Mouse (Mus musculus): ENCODE measurements around the gene Pde4dip. TPM values are rescaled to one million over a fixed set of nuclear protein-coding genes. Genes with fewer than 3 reads are reported as not detected.

The Pde4dip gene
- total RNA-seq, 2 experiments from 2014 or later = 3,559 to 3,570 TPM

DNA sequence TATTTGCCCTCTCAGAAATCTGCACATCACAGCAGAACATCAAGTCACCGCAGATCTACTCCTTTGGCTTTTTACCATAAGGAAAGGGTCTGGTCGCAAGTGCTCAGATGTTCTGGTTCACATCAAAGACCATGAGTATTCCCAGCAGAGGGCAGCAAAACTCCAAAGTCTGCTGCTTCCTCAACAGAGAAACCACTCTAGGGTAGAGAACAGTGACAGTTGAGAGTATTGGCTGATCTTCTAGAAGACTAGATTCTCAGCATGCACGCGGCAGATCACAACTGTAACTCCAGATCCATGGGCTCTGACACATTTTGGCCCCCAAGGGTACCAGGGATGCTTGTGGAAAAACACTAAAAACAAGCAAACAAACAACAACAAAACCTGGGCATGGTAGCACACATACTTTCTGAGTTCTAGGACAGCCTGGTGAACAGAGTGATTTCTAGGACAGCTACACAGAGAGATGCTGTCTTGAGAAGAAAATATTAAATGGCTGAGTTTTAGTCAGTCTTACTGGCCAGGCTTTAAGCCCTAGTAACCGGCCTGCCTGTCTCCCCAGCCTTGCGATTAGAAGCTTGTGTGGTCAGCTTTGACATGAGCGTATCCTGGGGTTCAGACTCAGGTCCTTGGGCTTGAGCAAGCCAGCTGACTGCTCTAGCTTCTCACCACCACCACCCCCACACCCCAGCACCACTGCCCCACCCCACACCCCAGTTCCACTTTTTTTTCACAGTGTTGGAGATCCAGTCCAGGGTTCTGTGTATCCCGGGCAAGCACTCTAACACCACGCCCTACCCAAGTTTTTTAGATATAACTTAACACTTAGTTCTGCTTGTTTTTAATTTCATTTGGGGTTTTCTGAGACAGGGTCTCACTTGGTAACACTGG, 40.7 kb upstream of the Pde4dip start:
- DNase-seq = peak; percentile 78
- intact Hi-C loops (cut with DNase I) = loop anchor here (1.0 to 5.0 kb wide), 4 partner anchors 113 to 383 kb away; no protein-coding TSS in a partner anchor
- peak; percentile 73 for TF ChIP-seq CTCF (IDR thresholded peaks at IDR 0.05)
- H3K4me3 ChIP-seq = no peak overlapping the region
- peak overlapping the region; percentile 20; the same call in 1 of the 2 replicates for H3K27ac ChIP-seq

DNA sequence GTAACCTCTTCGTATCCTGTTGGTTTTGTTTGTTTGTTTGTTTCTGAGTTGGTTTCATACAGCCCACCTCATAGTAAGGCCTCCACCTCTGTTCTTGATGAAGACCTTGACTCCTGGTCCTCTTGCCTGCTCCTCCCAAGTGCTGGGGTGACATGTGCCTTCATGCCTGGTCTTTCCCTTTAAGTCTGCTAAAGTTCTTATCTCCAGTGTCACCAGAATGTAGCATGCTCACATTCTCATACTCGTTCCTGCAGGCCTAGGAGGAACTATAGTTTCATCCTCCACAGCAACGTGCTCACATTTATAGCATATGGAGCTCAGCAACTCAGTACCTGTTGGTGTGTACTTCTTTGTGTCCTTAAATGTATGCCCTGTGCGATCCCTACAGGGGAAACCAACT, 38.8 kb upstream of the Pde4dip start:
- TF ChIP-seq CTCF (IDR thresholded peaks at IDR 0.05) = no peak
- intact Hi-C loops (cut with DNase I) = loop anchor here (5.0 kb wide), 3 partner anchors 115 to 385 kb away; no protein-coding TSS in a partner anchor
- no peak overlapping the region for H3K27ac ChIP-seq
- no peak for DNase-seq
- H3K4me3 ChIP-seq = no peak overlapping the region

GRCm38 (mm10) chr3:97925246-97925645, 36.7 kb upstream of the Pde4dip start:
- Histone ChIP-seq H3K27ac (no peak overlapping the region), H3K4me3 (no peak overlapping the region)
- DNase-seq = no peak
- no peak for TF ChIP-seq CTCF (IDR thresholded peaks at IDR 0.05)
- intact Hi-C loops (cut with DNase I) = loop anchor here (5.0 kb wide), 3 partner anchors 117 to 387 kb away; no protein-coding TSS in a partner anchor

- DNase-seq = no peak
- no peak for TF ChIP-seq CTCF (IDR thresholded peaks at IDR 0.05)
- Histone ChIP-seq H3K27ac (no peak overlapping the region), H3K4me3 (no peak overlapping the region)
- intact Hi-C loops (cut with DNase I) = no loop called here
Observed at GRCm38 (mm10) chr3:97918885-97919550, 30.5 kb upstream of the Pde4dip start.

GRCm38 (mm10) chr3:97915081-97915480, 26.6 kb upstream of the Pde4dip start:
- no peak overlapping the region for H3K27ac ChIP-seq
- intact Hi-C loops (cut with DNase I) = no loop called here
- no peak for DNase-seq
- H3K4me3 ChIP-seq = no peak overlapping the region
- TF ChIP-seq CTCF (IDR thresholded peaks at IDR 0.05) = peak; percentile 53

- intact Hi-C loops (cut with DNase I) = no loop called here
- TF ChIP-seq CTCF (IDR thresholded peaks at IDR 0.05) = no peak
- DNase-seq = no peak
- peak overlapping the region; percentile 68 for H3K27ac ChIP-seq
- H3K4me3 ChIP-seq = no peak overlapping the region
Observed at GRCm38 (mm10) chr3:97911093-97911492, 22.6 kb upstream of the Pde4dip start.

- no peak overlapping the region for H3K27ac ChIP-seq
- no peak for DNase-seq
- TF ChIP-seq CTCF (IDR thresholded peaks at IDR 0.05) = no peak
- intact Hi-C loops (cut with DNase I) = no loop called here
- H3K4me3 ChIP-seq = no peak overlapping the region
Observed at GRCm38 (mm10) chr3:97909737-97910136, 21.2 kb upstream of the Pde4dip start.

DNA sequence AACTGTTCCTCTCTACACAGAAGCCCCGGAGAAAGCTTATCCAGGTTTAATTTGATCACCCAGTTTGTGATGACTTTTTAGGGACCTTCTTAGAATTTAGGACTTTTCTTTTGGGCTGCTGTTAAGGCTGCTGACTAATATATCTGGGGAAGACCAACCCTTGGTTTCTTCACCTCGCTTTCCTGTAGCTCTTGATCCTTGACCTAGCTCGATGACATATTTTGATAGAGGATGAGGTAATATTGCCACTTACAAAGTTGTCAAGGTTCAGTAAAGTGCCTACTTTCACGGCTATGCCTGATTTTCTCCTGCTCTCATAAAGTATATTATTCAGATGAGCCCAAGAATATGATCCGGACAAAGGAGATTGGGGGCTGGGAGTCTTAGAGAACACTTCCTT, 13.1 kb upstream of the Pde4dip start:
- peak overlapping the region; percentile 90 for H3K4me3 ChIP-seq
- H3K27ac ChIP-seq = peak overlapping the region; percentile 91
- intact Hi-C loops (cut with DNase I) = no loop called here
- no peak for TF ChIP-seq CTCF (IDR thresholded peaks at IDR 0.05)
- no peak for DNase-seq

DNA sequence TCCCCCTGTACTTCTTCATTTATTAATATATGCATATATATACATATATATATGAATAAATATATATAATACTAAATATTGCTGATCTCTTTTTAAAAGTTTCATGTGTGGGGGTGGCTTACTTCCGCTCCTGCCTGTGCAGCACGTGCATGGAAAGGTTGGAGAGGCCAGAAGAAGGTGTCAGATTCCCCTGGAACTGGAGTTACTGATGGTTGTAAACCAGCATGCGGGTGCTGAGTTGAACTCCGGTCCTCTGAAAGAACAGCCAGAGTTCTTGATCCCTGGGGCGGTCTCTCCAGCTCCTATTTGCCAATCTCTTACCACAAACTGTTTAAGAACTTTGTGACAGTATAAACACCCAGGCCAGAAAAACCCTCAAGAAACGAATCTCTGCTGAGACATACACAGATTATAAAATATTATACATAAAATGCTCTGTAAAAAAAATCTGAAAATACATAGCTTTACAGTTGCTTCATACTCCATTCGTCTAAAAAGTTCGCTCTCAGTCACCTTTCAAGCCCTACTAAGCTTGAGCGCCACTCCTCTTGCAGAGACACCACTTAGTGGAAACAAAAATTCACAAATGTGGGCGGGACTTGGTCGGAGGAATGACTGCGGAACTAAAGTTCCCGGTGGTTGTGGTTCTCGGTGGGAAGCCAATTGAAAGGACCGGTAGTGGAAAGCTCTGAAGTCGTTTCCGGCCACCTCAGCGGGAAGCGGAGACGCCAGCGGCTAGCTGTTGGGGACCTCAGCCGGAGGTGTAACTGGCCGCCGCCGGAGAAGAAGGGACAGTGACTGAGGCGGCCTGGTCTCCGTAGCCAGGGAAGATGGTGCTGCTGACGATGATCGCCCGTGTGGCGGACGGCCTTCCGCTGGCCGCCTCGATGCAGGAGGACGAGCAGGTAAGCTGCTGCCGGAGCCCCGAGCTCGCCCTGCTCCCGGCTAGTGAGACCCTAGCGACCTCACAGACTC, 12.3 kb upstream of the Pde4dip start, which contains the start of gene Sec22b:
Sec22b (plus strand) TSS at position 675 of the 975 bp plus-strand sequence.
- Histone ChIP-seq H3K4me3 (peak within 1 kb of the TSS; percentile 90), H3K27ac (peak within 1 kb of the TSS; percentile 91)
- peak; percentile 91 for DNase-seq
- intact Hi-C loops (cut with DNase I) = no loop called here
- TF ChIP-seq CTCF (IDR thresholded peaks at IDR 0.05) = no peak; the same call in 1 of the 2 replicates

DNA sequence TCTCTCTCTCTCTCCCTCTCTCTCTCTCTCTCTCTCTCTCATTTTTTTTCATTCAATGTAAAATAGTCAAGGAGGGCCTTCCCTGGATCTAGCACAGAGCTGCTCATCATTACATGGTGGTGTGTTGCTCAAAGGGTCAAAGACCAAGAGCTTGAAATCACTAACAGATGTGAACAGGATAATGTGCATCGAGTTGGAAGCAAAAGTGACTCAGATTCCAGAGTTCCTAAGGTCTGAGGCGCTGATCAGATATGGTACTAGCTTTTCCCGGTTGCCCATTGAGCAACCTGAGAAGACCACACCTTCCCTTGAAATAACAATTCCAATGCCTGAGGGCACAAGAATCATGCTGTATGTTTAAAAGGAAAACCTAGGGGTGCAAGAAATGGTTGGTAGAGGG, 9.9 kb upstream of the Pde4dip start:
- intact Hi-C loops (cut with DNase I) = no loop called here
- no peak for DNase-seq
- no peak for TF ChIP-seq CTCF (IDR thresholded peaks at IDR 0.05)
- Histone ChIP-seq H3K4me3 (no peak overlapping the region), H3K27ac (no peak overlapping the region)

DNA sequence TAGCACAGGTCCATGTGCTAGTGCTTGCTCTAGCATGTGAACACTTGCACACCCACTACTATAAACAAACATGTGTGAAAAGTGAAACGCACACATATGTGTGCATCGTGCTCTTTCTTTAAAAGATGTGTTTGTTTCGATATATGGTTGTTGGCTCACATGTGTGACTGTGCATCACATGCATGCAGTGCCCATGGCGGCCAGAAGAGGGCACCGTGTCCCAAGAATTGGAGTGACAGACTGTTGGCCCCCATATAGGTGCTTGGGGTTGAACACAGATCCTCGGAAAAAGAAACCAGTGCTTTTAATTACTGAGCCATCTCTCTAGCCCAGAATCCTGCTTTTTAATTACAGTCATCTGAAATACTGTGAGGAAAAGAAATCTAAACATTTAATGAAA, 6.2 kb upstream of the Pde4dip start:
- no peak overlapping the region for H3K4me3 ChIP-seq
- intact Hi-C loops (cut with DNase I) = no loop called here
- TF ChIP-seq CTCF (IDR thresholded peaks at IDR 0.05) = peak; percentile 60
- no peak for DNase-seq
- H3K27ac ChIP-seq = no peak overlapping the region

DNA sequence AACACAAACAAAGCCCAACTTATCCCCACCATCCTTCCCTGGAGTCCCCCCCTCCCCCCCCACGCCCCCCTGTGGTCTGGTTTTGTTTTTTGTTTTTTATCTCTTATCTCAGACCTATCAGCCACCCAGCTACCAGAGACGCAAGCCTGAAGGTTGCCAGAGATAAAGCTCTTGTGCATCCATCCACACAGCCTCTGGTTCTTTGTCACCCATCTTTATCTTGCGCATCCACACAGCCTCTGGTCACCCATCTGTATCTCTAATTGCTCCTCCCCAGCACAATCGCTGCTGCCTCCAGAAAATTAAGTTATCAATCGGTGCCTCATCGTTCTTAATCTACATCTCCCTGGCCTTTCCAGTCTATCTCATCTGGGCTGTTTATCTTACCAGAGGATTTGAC, 1.7 kb upstream of the Pde4dip start:
- Histone ChIP-seq H3K4me3 (no peak overlapping the region), H3K27ac (no peak overlapping the region)
- intact Hi-C loops (cut with DNase I) = no loop called here
- no peak for DNase-seq
- no peak for TF ChIP-seq CTCF (IDR thresholded peaks at IDR 0.05)

Measured in gastrocnemius, adult 2 months (tissue).